Mouse (Mus musculus) MEL (cell line): Measurements from ENCODE around the gene Atp6v1g1.

Experiments used
- EP300 ChIP-seq, 2 experiments: IDR thresholded peaks; 2 replicates each; pipeline ENCODE4 v1.6.1; 2011; ENCODE audit warnings: improper control_type of control experiment in 2 of 2, low read length in 2 of 2, low read depth in 1 of 2, mild to moderate bottlenecking in 1 of 2
- ETS1 ChIP-seq: IDR thresholded peaks from 2 replicates; pipeline ENCODE4 v1.6.1; 2012; ENCODE audit warnings: low read depth, mild to moderate bottlenecking, inconsistent platforms, low read length, improper control_type of control experiment, moderate library complexity
- POLR2A ChIP-seq, 2 experiments: IDR thresholded peaks; 2 replicates each; pipeline ENCODE4 v1.6.1; 2011 to 2012; ENCODE audit warnings: low read length in 2 of 2, mild to moderate bottlenecking in 2 of 2, control low read depth in 1 of 2, improper control_type of control experiment in 1 of 2, low read depth in 1 of 2, moderate library complexity in 1 of 2; ENCODE audit not compliant: control insufficient read depth in 1 of 2, insufficient read depth in 1 of 2, poor library complexity in 1 of 2
- TBP ChIP-seq: IDR thresholded peaks from 2 replicates; pipeline ENCODE4 v1.8.0; 2011; ENCODE audit warnings: low read depth, low read length, improper control_type of control experiment
- USF1 ChIP-seq: IDR thresholded peaks from 2 replicates; pipeline ENCODE4 v1.6.1; 2014; ENCODE audit warnings: low read depth, mild to moderate bottlenecking, inconsistent platforms, low read length, improper control_type of control experiment, moderate library complexity

GRCm38 (mm10) chr4:63545231-63545958 is 823 bp downstream of the Atp6v1g1 start:
- no peak for TF ChIP-seq EP300 (IDR thresholded peaks at IDR 0.05; ENCODE audit: low read depth in 1 of 2, low read length in 2 of 2)
- no peak for TF ChIP-seq ETS1
- TF ChIP-seq TBP = no peak
- no peak for TF ChIP-seq USF1
- no peak for TF ChIP-seq POLR2A (IDR thresholded peaks at IDR 0.05; ENCODE audit: control insufficient read depth in 1 of 2, insufficient read depth in 1 of 2, low read depth in 1 of 2, low read length in 2 of 2, poor library complexity in 1 of 2)
